Mouse (Mus musculus) kidney, adult 18-20 months (tissue): Measurements from ENCODE around the gene Slc16a10.
"Not testable (repeated sequence)": the region's sequence is repeated elsewhere in the genome, so short reads cannot be mapped to it uniquely, and the experiment has no call there.

Experiments
- DNase-seq: peaks from one replicate; pipeline ENCODE4 v3.0.0; 2021

The Slc16a10 gene

GRCm38 (mm10) chr10:40024554-40025428 lies 117.3 kb downstream of the Slc16a10 start, which contains the start of gene Mfsd4b1:
TSS of gene Mfsd4b1 (minus strand) at chr10:40025268.
- peak; percentile 94 for DNase-seq

GRCm38 (mm10) chr10:40020401-40020800 lies 121.7 kb downstream of the Slc16a10 start:
- no peak for DNase-seq

DNA sequence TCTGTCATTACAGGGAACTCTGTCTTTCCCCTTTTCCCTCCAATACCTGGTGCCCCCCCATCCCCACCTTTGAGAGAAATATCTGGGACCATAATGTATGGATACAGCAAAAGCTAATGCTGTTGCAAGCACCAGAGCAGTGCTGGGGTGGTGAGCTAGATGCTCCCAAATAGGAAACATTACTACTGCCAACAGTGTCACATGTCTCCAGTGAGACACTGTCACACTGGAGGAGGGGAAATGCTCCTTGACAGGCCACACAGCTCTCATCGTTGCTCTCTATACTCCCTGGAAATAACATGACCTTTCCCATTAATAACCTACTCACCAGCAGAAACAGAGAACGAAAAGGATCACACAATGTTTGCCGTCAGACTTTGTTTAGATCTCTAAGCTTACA lies 122.6 kb downstream of the Slc16a10 start:
- DNase-seq, result no peak

DNA sequence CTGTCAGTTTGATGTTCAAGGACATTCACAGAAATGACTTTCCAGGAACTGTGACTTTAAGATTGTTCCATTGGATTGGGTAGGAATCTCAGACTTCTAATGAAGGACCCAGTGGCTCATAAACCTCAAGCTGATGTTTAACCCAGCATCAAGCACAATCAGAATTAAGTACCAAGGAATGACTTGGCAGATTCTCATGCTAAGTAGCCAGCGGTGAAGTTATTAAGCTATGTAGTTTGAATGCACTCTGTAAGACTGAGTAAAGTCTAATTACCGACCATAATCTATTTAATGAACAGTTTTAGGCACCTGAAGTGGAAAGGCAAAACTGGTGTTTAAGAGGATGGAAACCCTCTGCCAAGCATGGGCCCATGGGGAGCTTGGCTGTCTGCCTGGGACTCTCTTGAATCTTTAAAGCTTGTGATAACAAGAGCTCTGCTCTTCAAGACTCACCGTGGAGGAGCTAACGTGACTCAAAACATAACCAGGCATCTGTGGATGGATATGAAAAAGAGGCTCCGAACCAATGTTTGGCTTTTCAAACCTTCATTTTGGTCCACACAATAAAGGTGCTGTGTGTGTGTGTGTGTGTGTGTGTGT lies 123.7 kb downstream of the Slc16a10 start:
- peak; percentile 52 for DNase-seq

- DNase-seq, result no peak
These were observed 132.5 kb downstream of the Slc16a10 start for GRCm38 (mm10) chr10:40009591-40009990.

- DNase-seq, result not testable (repeated sequence)
These were observed 133.2 kb downstream of the Slc16a10 start for GRCm38 (mm10) chr10:40008847-40009246.

- DNase-seq, result peak; percentile 46
These were observed 134.1 kb downstream of the Slc16a10 start for GRCm38 (mm10) chr10:40007953-40008352.

DNA sequence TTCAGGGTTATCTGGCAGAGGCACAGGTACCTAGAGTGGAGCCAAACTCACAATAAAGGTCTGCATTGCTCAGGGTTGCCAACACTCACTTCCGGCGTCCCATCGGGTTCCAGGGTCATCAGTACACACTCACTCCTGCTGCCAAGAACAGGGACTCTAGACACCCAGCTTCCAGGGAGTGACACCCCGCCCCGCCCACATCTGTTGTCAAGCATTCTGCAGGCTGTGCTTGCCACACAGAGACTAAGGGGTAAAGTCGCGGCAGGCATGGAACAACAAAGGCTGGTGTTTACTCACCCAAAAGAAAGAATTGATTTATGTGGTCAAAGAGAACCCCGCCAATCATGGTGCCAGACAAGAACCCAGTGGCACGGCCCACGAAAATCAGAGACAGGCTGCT lies 135.1 kb downstream of the Slc16a10 start:
- DNase-seq, result no peak

DNA sequence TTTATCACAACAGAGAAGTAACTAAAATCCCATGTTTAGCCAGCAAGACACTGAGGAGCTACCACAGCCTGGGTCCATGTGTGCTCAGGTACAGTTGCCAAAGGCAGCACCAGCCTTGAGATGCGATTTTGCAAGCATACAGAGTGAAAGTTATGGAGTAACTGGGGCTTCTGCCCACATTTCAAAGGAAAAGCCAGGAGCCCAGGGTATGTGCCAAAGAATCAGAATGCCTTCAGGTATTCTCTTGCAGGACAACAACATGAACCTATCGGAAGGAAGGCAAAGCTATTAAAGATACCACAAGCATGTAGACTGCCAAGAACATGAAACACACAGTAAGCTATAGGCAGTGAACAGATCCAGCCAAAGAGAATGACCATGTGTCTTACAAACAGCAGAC lies 141.3 kb downstream of the Slc16a10 start:
- DNase-seq, result no peak

DNA sequence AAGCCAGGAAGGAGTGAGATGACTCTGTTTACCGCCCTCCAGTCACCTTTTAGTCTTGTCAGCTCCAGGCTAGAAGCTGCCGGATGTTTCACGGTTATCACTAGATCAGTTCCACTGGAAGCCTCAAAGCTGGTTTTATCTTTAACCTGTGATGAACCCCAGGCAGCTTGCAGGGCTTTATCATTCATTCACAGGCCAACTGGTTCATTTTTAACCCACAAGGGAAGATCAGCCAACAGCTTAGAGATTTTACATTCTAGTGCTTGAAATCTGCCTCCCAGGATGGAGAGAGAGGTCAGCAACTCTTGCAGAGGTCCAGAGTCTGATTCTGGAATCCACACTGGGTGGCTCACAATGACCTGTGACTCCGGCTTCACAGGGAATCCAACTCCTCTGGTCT lies 150.9 kb downstream of the Slc16a10 start:
- DNase-seq, result peak; percentile 54

- peak; percentile 83 for DNase-seq
These were observed 155.6 kb downstream of the Slc16a10 start, which contains the start of gene Mfsd4b5 for GRCm38 (mm10) chr10:39986466-39986865. TSS of gene Mfsd4b5 (minus strand) at chr10:39986646.
